Mouse (Mus musculus) heart, postnatal 14 days (tissue): ENCODE measurements around the gene Olfr441. TPM values are rescaled to one million over a fixed set of nuclear protein-coding genes. Genes with fewer than 3 reads are reported as not detected.
"Not testable (repeated sequence)": the region's sequence is repeated elsewhere in the genome, so short reads cannot be mapped to it uniquely, and the experiment has no call there.

Experiments
- DNase-seq, 2 experiments: peaks; one replicate each; pipeline ENCODE4 v3.0.0; 2021 to 2022
- intact Hi-C: fragments of 180-260 bp; cut with DNase I; formaldehyde crosslinking; loops from one replicate; pipeline ENCODE4 v1.15.1; 2025
- long read RNA-seq, 2 experiments: library from polyadenylated mRNA; stranded (forward); transcript quantifications; one replicate each; pipeline ENCODE4 v2.0.0; 2021
- total RNA-seq, 2 experiments: library from RNA; stranded (reverse); gene quantifications; 2 replicates each; pipeline ENCODE4 v1.2.3; 2021

The Olfr441 gene
- total RNA-seq: not detected
- long read RNA-seq, experiment 1: 0 reads
- long read RNA-seq, experiment 2: 0 reads

DNA sequence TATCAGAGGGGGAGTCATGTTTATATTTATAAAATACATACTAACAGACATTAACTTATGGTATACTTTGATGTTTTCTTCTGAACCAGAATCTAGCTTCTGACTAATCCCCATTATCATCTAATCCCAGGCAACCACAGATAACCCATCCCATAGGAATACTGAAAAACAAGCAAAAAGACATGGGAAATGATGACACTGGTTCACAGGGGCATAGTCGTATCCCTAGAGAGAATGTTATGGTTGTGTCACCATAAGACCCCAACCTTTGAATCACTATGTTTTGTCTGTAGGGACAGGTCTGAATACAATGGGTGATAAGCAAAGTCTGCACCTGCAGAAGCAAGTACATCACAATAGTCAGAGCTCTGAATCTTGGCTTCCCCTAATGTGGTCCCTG, at the start of gene Olfr441:
Gene Olfr441, plus strand, starts transcription at position 301 of the 400 bp plus-strand sequence.
- intact Hi-C loops, DNase-seq: not testable (repeated sequence)

- no peak for DNase-seq
- intact Hi-C loops: no loop called here
These were observed 27.4 kb upstream of the Olfr441 start for GRCm38 (mm10) chr6:43078750-43079149.

GRCm38 (mm10) chr6:43081405-43081804, 24.8 kb upstream of the Olfr441 start:
- peak in 1 of 2 experiments; percentile 1 for DNase-seq
- intact Hi-C loops: not testable (repeated sequence)

- intact Hi-C loops, DNase-seq: not testable (repeated sequence)
These were observed 40.1 kb downstream of the Olfr441 start, which contains the start of gene Olfr237-ps1 for GRCm38 (mm10) chr6:43146267-43146666. Olfr237-ps1 (plus strand) TSS chr6:43146567.

GRCm38 (mm10) chr6:43159502-43159901, 53.3 kb downstream of the Olfr441 start:
- intact Hi-C loops: no loop called here
- DNase-seq: no peak

- DNase-seq: no peak
- intact Hi-C loops: no loop called here
These were observed 56.8 kb downstream of the Olfr441 start, which contains the start of gene Olfr437 for GRCm38 (mm10) chr6:43162982-43163381. Olfr437 (plus strand) TSS chr6:43163282.

DNA sequence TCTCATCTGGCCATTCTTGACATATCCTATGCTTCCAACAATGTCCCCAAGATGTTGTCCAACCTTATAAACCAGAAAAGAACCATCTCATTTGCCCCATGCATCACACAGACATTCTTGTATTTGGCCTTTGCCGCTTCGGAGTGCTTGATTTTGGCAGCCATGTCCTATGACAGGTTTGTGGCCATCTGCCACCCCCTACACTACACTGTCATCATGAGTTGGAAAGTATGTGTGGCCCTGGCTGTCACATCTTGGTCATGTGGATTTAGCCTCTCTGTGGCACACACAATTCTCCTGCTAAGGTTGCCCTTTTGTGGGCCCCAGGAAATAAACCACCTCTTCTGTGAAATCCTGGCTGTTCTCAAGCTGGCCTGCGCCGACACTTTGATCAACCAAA, 61.1 kb downstream of the Olfr441 start:
- intact Hi-C loops: no loop called here
- no peak for DNase-seq

Other genes starting within 250 kb of the Olfr441 start
- not detected for gene Olfr448, start 215.9 kb upstream of the Olfr441 start, total RNA-seq
- gene Olfr447, start 197.5 kb upstream of the Olfr441 start, total RNA-seq: not detected
- gene Olfr446, start 185.0 kb upstream of the Olfr441 start, total RNA-seq: not detected
- gene Olfr444, start 157.3 kb upstream of the Olfr441 start, total RNA-seq: not detected
- gene Olfr237-ps1, start 40.2 kb downstream of the Olfr441 start, total RNA-seq: not detected
- gene Olfr437, start 56.9 kb downstream of the Olfr441 start, total RNA-seq: not detected
- not detected for gene Olfr13, start 65.8 kb downstream of the Olfr441 start, total RNA-seq
- not detected for gene Olfr435, start 90.8 kb downstream of the Olfr441 start, total RNA-seq
- not detected for gene Olfr434, start 106.7 kb downstream of the Olfr441 start, total RNA-seq
- not detected for gene Olfr47, start 125.2 kb downstream of the Olfr441 start, total RNA-seq
- 10 to 100 TPM; 15.1 to 16.0 TPM for gene Arhgef5, start 159.2 kb downstream of the Olfr441 start, total RNA-seq
- gene Nobox, start 203.2 kb downstream of the Olfr441 start, total RNA-seq: not detected